Mouse (Mus musculus) left cerebral cortex, postnatal 10 days (tissue): ENCODE measurements at regions not wholly inside any gene's neighbourhood (a gene's known extent, or its start where the extent isn't known, plus 50 kb on each side); places are given as distances from the start of the nearest gene placed in this dataset.

Experiments
- DNase-seq, 2 experiments: peaks; one replicate each; pipeline ENCODE4 v3.0.0; 2021 to 2022; ENCODE audit warnings: low spot score in 2 of 2, mixed read lengths in 1 of 2; ENCODE audit errors: extremely low spot score in 1 of 2
- intact Hi-C: fragments of 180-260 bp; cut with DNase I; formaldehyde crosslinking; loops from one replicate; pipeline ENCODE4 v1.15.1; 2025

DNA sequence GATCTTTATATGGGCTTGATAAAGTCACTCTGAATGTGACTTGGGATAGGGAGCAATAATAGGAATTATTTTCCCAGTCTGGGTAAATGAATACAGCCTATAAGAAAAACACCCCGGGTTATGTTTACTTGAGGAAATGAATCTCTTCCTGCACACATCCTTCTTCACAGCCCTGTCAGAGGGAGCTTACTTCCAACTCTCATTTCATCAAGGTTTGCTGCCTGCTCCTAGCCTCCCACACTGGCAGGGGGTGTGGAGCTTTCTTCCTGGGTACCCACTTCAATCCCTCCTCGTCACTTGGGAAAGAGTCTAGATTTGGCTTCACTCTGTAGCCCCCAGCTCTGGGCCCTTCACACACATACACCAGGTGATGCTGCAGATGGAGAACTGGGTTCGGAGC lies 389.5 kb downstream of the Ajap1 start:
- DNase-seq, result no peak
- intact Hi-C loops, result no loop called here

DNA sequence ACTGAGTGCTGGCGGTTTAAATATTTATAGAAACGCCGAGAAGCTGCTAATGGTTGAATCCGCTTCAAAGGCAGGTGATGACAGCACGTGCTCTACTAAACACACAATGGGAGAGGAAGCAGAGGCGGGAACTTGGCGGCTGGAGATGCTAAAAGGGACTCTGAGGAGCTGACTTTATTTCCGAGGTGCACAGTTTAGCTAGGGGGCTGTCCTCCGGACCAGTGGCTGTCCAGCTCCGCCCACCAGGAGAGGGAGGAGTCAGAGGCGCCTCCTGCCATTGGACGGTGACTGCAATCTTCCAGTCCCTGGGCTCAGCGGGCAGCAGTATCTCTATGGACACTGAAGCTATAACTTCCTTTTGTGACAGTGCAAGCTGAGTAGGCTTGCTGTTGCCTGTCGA lies 400.4 kb downstream of the Ajap1 start:
- intact Hi-C loops, result no loop called here
- DNase-seq, result peak in 1 of 2 experiments; percentile 42

DNA sequence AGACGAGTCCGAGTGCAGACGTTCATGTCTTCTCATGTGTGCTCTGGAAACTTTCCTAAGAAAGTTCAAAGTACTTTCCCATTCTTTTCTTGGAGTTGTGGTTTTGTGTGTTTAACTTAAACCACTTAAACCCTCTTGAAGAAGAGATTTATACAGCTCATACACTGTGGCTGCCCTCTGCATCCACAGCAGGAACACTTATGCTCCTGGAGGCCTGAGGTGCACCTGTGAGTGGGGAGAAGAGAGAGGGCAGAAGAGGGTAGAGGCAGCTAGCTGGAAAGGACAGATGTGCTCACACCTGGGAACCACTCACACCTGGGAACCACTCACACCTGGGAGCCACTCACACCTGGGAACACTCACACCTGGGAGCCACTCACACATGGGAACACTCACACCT lies 408.0 kb downstream of the Ajap1 start:
- intact Hi-C loops, result no loop called here
- DNase-seq, result no peak

DNA sequence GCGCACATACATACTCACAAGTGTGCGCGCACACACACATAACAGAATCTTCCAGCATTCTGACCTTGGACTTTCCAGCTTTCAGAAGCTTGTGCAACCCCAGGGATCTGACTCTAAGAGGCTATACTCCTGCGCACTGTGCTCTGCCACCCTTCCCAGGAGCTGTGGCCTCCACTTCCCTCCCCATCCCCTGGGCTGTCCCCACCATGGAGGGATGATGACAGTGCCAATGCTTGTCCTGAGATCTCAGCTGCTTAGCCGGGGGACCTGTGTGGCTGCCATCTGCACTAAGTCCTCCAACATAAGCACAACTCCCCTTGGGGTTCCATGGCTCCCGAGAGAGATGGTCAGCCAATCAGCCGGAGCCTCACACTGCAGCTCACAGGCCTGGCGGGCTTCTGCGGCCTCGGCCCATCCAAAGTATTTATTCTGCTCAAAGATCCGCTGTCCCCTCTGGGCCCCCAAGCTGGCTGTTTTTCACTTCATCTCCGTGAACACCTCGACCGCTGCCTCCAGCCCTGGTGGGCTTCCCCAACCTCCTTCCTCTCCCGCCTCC lies 412.3 kb downstream of the Ajap1 start:
- DNase-seq, result no peak
- intact Hi-C loops, result no loop called here

DNA sequence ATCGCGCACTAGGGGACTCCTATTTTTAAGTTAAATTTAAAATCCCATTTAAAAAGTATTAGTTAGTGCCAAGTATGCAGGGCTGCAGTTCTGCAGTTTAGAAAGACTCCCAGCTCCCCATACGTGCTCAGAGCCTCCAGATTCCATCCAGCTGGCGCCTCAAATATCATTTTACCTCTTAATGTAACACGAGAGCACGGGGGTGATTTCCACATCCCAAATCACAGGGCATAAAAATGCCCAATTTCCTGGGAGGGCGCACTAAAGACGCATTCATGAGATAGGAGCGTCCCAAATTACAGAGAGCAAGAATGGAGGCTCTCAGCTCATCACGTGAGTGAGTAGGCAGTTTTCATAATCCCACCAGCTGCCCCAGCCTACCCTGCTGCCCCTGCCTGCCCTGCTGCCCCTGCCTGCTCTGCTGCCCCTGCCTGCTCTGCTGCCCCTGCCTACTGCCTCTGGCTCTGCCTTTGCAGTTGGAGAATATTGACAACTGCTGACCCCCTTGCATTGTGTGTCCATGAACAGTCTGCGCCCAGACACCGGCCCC lies 414.1 kb downstream of the Ajap1 start:
- no peak for DNase-seq
- intact Hi-C loops, result no loop called here

DNA sequence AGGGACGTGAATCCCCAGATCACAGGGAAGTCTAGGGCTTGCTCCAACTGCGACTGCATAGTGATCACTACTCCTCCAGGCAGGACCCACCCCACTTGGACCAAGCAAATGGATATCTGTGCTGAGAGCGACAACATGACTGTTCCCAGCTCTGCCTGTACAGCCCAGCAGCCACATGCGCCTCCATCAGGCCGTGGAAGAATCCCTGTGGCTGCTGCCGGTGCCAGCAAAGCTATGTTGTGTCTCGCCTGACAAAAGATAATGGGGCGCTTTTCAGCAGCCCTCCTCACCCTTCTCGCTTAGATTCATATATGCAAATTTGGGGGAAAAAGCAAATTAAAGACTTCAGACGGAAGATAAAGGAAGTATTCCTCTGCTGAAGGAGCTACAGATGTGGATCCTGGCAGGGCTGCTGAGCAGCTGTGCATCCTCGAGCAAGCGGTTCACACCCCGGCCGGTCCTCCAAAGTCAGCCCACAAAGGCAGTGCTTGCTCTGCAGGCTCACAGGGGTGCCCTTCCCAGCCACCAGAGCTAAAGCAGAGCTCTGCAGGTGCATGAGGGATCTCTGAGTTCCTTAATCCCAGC lies 418.5 kb downstream of the Ajap1 start:
- intact Hi-C loops, result no loop called here
- no peak for DNase-seq

DNA sequence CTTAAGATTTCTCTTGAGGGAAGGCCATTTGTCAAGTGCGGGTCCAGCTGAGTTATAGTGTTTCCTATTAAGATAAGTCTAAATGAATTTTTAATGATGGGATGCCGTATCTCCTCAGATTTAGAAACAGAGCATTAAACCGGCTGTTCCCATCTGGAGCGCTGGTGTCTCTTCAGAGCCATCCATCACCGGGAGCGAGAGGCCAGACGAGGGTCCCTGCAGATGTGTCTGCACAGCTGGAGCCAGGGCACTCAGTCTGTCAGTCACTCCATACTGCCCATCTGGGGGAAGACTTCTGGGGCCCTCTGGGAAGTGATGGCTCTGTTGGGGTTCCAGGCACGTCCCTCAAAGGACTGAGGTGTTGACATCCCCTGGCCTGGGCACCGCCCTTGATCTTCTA lies 419.2 kb downstream of the Ajap1 start:
- intact Hi-C loops, result no loop called here
- DNase-seq, result no peak

DNA sequence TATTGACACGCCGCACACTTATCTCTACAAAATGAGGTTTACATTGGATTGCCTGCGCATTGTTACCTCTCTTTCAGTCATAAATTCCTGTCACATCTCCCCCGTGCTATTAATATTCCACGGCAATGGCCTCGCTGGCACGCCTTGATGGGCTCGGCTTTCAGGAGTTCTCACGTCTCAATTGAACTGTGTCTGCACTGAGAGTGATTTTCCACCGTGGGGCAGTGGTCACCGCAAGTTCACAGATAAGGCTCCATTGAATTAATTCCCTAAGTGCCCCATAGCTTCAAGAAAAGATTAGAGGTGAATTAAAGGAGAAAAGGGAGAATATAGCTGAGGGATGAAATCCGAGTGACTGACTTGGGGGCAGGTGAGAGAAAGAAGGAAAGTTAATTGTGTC lies 424.5 kb downstream of the Ajap1 start:
- intact Hi-C loops, result no loop called here
- DNase-seq, result no peak

DNA sequence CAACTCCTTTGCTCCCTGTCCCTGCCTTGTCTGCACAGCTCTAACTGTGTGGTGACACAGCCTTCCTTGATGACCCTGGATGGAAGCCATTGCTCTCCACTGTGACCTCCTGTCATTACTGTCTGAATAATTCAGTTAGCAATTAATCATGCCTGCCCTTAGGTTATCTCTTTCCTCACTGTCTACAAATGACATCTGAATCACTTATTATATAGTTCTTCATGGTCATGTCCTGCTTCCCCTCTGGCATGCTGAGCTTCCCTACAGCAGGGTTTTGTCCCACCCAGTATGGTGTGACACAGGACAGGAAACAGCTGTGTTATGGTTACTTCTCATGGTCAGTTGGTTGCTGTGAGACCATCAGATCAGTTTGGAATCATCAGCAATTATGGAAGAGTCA lies 458.9 kb downstream of the Ajap1 start:
- intact Hi-C loops, result no loop called here
- no peak for DNase-seq

DNA sequence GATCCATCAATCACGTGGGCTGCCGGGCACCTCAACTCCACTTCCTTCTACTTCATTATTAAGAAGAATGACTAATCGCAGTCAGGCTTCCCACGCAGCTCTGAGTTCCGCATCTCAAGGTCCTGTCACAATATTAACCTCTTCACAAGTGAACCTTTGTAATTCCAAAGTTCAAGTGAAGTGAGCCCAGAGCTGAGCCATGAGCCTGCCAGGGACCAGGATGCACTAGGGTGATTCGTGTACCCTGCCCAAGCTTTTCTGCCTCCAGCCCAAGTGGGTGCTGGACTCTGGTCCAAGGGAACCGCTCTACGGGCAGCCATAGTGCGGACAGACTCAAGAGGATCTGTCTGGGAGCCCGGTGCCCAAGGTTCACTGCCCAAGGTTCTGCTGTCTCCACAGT lies 463.4 kb downstream of the Ajap1 start:
- intact Hi-C loops, result loop anchor here (5.0 to 10.0 kb wide), 2 partner anchors 124 to 287 kb away; no protein-coding TSS in a partner anchor
- no peak for DNase-seq

DNA sequence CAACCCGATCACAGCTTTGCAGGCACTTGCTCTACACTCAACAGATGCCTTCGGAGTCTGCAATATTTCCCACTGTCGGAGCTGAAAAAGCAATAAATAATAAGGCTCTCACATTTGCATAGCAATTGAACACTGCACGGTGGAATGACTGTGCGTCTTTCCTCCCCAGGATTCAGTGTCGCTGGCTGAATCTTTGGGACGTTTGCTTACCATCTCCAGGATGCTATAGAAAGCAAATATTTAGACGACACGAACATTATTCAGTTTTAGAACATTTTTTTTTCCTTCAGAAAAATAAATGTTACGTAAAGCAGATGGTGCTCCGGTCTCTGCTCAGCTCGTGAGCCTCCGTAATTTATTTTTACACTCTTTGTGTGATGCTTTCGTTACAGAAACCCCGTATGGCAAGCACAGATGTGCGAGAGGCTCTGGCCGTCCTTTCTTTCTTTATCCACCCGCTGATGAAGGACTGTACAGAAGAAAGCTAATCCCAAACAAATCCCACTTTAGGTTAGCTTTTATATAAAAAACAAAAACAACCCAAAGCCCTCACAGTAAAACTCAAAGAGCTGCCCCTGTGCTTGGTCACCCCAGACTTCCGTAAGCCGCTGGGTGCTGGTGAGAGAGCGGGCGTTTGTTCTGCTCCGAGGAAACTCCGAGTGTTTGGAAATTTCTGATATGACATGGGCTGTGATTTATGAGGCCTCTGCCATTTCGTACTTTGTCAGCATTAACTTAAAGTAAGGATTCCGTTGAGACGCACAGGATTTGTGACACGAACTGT lies 464.3 kb downstream of the Ajap1 start:
- intact Hi-C loops, result loop anchor here (5.0 to 10.0 kb wide), 2 partner anchors 124 to 286 kb away; no protein-coding TSS in a partner anchor
- peak in 1 of 2 experiments; percentile 63 for DNase-seq

DNA sequence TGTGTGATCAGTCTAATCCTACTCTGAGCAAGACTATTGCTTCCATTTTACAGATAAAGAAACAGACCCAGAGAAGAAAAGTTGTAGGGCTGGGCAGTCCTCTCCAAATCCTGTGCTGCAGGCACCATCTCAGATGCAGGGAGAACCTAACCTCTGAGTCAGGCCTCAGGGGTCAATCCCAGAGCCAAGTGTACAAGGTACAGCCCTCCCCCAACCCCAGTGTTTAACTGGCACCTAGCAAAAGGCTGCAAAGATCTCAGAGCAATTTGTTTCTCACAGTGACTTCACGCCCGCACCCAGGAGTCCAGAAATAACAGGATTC lies 464.8 kb downstream of the Ajap1 start:
- intact Hi-C loops, result loop anchor here (5.0 to 10.0 kb wide), 2 partner anchors 123 to 285 kb away; no protein-coding TSS in a partner anchor
- DNase-seq, result peak in 1 of 2 experiments; percentile 31

DNA sequence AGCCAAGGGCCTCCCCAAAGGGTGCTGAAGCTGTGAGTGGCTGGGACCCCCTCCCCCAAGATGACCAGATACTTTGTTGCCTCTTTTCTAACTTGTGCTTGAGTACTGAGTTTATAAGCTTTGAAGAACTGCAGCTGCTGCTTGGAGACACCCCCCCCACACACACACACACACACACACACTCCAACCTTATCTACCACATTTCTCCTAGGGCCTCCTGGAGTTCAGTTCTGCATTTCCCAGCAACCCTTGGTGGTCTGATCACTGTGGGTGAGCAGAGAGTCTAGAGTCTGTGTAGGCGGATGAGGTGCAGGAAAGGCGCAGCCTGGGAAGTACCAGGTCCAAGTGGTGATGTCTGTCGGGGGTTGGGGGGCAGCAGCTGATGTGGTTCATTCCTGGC lies 479.3 kb downstream of the Ajap1 start:
- intact Hi-C loops, result no loop called here
- DNase-seq, result no peak

DNA sequence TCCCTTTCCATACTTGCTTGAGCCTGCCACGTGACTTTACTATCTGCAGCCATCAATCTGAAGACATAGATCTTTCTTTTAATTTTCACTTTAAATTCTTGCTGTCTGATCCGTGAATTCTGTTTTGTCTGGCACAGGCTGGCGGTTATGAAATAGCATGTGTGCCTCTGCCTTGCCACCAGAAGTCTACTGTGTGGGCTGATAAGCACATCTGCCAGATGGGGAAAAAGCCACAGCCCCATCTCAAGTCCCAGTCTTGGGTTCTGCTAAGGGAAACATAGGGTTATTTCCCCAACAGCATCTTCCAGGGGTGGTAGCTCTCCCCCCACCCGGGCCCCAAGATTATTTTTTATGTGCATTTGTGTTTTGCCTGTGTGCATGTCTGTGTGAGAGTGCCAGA lies 480.1 kb downstream of the Ajap1 start:
- intact Hi-C loops, result no loop called here
- DNase-seq, result no peak

DNA sequence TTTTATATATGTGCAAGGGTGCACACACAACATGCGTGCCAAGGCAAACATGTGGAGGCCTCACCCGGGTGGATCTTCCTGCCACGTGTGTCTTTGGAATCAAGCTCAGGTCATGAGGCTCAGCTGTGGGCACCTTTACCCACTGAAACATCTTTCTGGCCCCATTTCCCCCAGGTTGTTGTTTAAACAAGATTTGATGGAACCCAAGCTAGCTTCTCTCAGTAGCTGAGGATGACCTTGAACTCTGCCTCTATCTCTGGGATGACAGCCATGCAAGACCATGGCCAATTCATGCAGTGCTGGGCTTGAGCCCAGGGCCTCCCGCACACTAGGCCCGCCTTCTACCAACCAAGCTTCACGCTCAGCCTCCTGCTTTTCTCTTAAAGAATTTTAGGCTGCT lies 480.9 kb downstream of the Ajap1 start:
- no peak for DNase-seq
- intact Hi-C loops, result no loop called here

DNA sequence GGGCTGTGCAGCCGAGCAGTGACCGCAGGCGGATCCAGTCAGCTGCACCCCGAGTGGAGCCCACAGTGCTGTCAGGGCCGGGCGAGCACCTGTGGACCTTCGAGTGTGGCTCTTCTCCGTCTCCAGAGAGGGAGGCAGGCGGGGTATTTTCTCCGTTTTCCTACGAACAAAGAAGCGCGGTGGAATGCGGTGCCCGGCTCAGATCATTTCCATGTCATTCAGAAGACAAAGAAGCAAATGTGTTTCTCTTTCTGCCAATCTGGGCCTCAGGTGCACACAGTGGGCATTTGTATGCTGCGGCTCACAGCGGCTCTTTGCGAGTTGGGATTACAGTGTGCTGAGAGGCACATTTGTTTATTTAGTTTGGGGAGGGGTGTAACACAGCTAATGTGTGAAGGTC lies 483.1 kb downstream of the Ajap1 start:
- intact Hi-C loops, result no loop called here
- DNase-seq, result no peak

DNA sequence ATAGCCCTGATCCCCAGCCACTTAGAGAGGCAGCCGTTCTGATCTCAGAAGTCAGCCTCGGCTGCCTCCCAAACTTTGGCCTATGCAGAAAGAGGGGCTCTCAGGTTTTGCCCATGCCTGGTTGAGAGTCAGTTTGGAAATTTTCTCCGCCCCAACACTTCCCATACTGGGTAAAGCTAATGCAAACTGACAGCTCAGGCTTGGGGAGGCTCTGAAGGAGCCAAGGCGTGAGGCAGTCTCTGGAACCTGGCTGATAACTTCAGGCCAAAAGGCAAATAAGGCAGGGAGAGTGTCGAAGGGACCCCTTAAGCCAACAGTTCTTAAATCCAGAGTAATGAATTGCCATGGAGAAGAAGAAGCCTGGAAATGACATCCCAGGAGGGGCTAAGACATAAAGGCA lies 485.4 kb downstream of the Ajap1 start:
- DNase-seq, result no peak
- intact Hi-C loops, result no loop called here

DNA sequence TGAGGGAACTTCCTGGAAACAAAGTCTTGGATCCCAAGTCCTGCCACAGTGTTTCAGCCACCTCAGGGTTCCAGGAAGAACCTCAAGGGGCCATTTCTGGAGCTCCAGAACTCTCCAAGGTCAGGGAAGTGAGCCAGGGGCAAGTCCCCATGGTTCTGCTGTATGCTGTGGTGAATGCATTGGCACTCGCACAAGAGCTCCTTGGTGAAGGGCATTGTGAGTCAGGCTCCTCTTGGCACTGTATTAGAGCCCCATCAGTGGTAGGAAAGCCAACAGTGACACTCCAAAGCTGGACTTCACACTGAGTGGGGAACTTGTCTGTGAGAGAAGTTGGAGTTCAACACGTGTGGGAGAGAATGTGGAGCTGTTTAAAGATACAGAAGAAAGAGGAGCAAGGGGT lies 486.0 kb downstream of the Ajap1 start:
- intact Hi-C loops, result no loop called here
- DNase-seq, result no peak

DNA sequence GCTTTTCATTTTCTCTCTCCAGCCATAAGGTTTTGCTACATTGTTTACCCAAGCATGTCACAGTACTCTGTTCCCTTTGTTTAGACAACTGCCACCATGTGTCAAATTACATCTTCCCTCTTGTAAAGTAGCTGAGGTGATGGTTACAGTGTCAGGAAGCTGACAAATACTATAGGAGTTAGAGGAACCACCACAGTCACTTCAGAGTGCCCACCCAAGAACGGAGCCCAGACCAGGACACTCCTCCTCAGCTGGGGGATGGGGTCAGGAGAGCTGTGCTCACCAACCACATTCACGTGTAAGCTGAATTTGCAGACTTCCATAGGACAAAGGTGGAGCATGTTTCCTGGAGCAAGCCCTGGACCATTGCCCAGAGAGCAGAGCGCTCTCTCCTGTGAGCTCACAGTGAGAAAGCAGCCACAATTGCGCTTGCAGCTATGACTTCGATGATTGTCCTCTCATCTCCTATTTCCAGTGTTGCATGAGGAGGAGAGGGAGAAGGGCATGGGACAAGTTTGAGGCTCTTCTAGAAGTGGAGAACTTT lies 487.5 kb downstream of the Ajap1 start:
- intact Hi-C loops, result no loop called here
- no peak for DNase-seq

DNA sequence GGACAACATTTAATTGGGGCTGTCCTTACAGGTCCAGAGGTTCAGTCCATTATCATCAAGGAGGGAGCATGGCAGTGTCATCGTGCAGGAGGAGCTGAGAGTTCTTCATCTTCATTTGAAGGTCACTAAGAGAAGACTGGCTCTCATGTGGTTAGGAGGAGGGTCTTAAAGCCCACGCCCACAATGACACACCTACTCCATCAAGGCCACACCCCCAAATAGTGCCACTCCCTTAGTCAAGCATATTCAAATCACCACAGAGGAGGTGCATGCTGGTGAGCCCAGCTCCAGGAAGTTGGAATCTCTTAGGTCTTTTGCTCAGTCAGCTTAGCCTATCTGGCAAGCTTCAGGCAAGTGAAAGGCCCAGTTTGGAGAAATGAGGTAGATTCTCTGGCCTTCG lies 488.4 kb downstream of the Ajap1 start:
- intact Hi-C loops, result no loop called here
- DNase-seq, result no peak
